Mouse (Mus musculus) retina, embryonic 14.5 days (tissue): ENCODE measurements around the gene Abtb2.

Source experiments
- DNase-seq: peaks from one replicate; pipeline ENCODE4 v3.0.0-alpha.2; 2015; ENCODE audit warnings: low spot score

Gene Abtb2

GRCm38 (mm10) chr2:103661696-103662095 is 95.6 kb downstream of the Abtb2 start:
- no peak for DNase-seq

GRCm38 (mm10) chr2:103662121-103662520 is 96.0 kb downstream of the Abtb2 start:
- no peak for DNase-seq

DNA sequence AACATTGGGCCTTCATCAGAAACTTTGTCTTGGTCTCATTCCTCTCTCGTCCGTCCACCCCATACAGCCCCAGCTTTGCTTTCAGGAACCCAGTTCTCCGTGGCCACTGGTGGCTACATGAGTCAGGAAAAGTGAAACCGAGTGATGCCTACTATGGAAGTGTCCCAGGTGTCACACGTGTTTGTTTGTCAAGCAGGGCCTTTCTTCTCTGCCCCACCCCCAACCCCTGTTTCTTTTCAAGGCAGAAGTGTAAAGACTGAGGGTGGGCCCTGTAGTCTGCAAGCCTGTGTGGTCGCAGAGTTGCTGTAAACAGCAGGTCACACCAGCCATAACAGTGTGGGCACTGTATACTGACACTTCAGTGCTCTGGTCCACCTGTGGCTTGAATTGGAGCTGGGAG is 98.2 kb downstream of the Abtb2 start:
- DNase-seq = no peak

- no peak for DNase-seq
Measured at GRCm38 (mm10) chr2:103667962-103668815, 102.1 kb downstream of the Abtb2 start.

GRCm38 (mm10) chr2:103668939-103669338 is 102.8 kb downstream of the Abtb2 start:
- DNase-seq = no peak

DNA sequence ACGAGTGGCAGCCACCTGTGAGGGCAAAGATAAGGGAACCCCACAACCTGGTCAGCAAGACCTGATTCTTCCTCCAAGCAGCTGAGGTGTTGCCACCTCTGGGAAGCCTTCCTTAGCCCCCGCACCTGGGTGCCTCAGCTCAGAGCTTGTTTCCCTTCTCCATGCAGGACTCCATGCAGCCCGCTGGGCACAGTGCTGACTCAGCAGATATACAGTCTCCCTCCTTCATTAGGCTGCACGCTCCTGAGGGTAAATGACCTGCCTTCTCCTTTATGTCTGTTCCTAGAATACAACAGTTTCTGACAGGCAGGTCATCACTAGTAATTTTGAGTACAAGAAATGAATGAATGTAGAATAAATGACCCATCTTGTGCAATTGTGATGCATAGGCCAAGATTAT is 103.5 kb downstream of the Abtb2 start:
- DNase-seq = no peak

GRCm38 (mm10) chr2:103670276-103670680 is 104.2 kb downstream of the Abtb2 start:
- no peak for DNase-seq

DNA sequence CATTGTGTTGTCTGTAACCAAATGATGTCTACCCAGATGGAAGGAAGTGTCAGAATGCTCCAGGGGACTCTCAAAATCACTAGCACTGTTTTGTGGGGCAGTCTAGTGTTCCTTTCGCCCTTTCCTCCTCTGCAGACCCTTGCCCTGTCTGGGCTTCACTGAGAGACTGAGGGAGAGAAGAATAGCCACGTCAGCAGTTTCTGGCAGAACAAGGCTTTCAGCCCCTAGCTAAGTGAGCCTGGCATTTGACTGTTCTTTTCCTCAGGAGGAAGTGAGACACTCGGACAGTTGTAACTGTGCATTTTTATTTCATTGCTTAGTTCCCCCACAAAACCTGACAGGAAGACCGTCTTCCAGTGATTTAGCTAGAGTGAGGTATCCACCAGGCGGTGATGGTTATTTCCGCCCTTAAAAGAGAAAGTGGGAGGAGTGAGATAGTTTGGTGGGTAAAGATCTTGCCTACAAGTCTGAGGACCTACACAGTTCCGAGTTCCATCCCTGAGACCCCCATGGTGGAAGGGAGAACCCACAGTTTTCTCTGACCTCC is 106.5 kb downstream of the Abtb2 start:
- DNase-seq = no peak

GRCm38 (mm10) chr2:103673609-103674008 is 107.5 kb downstream of the Abtb2 start:
- DNase-seq = no peak

- DNase-seq = no peak
Measured at GRCm38 (mm10) chr2:103675391-103675790, 109.3 kb downstream of the Abtb2 start.

GRCm38 (mm10) chr2:103676808-103677207 is 110.7 kb downstream of the Abtb2 start:
- no peak for DNase-seq

- DNase-seq = no peak
Measured at GRCm38 (mm10) chr2:103677614-103678369, 111.7 kb downstream of the Abtb2 start.

- no peak for DNase-seq
Measured at GRCm38 (mm10) chr2:103678433-103678832, 112.3 kb downstream of the Abtb2 start.

DNA sequence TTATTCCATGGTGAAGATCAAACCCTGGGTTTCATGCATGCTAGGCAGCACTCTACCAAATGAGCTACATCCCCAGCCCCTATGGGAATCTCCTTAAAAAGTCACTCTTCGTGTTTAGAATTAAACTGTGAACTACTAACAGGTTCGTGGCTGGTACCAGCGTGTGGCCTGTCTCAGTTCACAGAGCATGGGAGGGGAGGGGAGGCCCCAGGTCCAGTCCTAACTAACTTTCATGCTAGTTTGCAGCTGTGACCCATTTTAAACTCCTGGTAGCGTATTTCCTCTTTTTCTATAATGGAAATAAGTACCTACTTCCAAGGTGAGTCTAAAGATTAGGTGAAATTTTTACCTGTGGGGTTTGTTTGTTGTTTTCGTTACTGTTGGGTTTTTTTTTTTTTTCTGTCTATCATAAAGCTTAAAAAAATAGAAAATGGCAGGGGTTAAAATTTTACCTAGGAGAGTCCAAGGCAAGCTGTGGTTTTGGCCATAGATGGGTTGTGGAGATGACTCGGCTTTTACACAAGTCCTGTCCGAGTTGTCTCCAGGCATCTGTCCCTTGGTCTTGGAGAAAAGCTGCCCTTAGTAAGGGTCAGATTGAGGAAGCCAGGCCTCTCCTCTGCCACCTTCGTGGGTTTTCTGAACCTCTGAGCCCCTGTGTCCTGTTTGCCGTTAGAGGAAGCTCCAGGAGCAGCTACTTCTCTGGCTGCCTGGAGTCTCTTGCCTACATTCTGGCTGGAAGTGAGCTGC is 114.4 kb downstream of the Abtb2 start:
- DNase-seq = no peak

GRCm38 (mm10) chr2:103681149-103681548 is 115.0 kb downstream of the Abtb2 start:
- DNase-seq = no peak

- DNase-seq = no peak
Measured at GRCm38 (mm10) chr2:103682261-103682722, 116.2 kb downstream of the Abtb2 start.

GRCm38 (mm10) chr2:103682927-103683442 is 116.9 kb downstream of the Abtb2 start:
- DNase-seq = no peak

DNA sequence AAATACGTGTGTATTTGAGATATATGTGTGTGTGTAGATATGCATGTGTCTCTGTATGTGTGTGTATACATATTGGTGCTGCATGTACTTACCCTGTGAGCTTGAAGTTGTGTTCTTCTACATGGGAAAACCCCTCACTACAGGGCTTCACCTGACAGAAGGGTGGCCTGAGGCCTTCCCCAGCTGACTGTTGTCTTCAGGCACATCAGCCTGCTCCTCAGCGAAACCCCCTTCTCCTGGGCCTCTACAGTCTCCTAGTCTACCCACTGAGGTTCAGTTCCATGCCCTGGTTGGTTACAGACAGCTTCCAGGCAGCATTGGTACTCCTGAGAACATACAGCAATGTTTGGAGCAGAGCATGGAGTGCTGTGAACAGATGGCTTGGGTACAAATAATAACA is 118.3 kb downstream of the Abtb2 start:
- DNase-seq = no peak

DNA sequence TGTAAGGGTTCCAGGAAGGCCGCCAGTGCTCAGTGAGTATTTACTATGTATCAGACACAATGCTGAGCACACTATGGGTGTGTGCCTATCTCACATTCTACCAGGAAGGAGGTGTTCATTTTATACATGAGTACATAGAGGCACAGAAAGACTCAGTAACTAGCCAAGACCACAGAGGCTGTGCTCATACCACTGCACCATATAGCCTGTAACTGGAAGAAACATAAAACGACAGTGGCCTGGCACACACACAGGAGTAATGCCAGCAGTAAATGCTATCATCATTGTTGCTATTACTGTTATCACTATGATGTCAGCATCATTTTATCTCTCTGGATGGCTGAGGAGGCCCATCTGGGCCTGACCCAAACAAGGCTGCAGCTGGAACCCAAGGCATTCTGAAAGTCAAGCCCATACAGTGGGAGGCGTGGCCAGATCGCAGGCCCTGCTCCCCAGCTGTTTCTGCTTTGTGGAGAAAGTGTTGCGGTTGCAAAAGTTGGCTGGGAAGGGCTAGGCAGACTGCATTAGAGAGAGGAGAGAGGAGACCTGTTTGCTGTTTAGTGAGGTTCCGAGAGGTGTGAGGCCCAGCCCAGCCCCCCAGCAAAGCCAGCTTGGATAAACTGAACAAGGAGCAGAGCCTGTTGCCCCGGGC is 118.9 kb downstream of the Abtb2 start:
- no peak for DNase-seq

GRCm38 (mm10) chr2:103685581-103685980 is 119.5 kb downstream of the Abtb2 start:
- DNase-seq = no peak

DNA sequence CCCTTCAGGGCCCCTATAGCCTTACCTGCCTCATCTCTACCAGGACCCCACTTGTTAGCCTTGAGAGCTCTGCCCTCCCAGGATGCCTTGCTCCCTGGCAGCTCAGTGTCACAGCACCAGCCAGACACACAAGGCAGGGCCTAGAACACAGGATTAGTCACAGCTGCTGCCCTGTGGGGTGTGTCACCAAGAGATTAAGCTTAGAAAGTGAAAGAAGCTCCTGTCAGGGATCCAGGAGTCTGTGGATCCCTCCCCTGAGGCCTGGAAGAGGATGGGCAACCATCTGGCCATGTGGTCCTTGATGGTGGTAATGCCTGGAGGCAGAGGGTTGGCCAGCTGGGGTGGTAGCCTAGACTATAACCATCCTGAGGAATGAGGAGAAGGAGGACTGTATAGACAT is 121.0 kb downstream of the Abtb2 start:
- DNase-seq = peak; percentile 44
